Mouse (Mus musculus) heart, embryonic 11.5 days (tissue): ENCODE data around the gene St7l. TPM values are rescaled to one million over a fixed set of nuclear protein-coding genes. Genes with fewer than 3 reads are reported as not detected.

Source experiments
- ATAC-seq: fragments of 200-750 bp; cut with Nextera tagmentation; replicated peaks from 2 replicates; pipeline ENCODE4 v1.8.0; 2017; ENCODE audit warnings: moderate library complexity; ENCODE audit not compliant: insufficient number of reproducible peaks, low FRiP score, low TSS enrichment
- H3K27ac ChIP-seq: fragments of 300-500 bp; sonication (generic); 2 replicates; pipeline ENCODE4 v1.5.1; 2014; ENCODE audit warnings: mild to moderate bottlenecking, low read depth, low read length
- H3K27me3 ChIP-seq: fragments of 300-500 bp; sonication (generic); 2 replicates; pipeline ENCODE4 v1.6.1; 2014; ENCODE audit warnings: mild to moderate bottlenecking, low read length, mixed read lengths; ENCODE audit not compliant: control insufficient read depth, insufficient read depth
- H3K36me3 ChIP-seq: fragments of 300-500 bp; sonication (generic); 2 replicates; pipeline ENCODE4 v1.6.1; 2014; ENCODE audit warnings: mild to moderate bottlenecking, low read length, moderate library complexity, mixed read lengths; ENCODE audit not compliant: control insufficient read depth, insufficient read depth
- H3K4me1 ChIP-seq: fragments of 300-500 bp; sonication (generic); 2 replicates; pipeline ENCODE4 v1.6.1; 2014; ENCODE audit warnings: low read length; ENCODE audit not compliant: control insufficient read depth, insufficient read depth
- H3K4me2 ChIP-seq: fragments of 300-500 bp; sonication (generic); 2 replicates; pipeline ENCODE4 v1.6.1; 2014; ENCODE audit warnings: mild to moderate bottlenecking, moderate library complexity
- H3K4me3 ChIP-seq: fragments of 300-500 bp; sonication (generic); 2 replicates; pipeline ENCODE4 v1.5.1; 2014; ENCODE audit warnings: low read depth, low read length
- H3K9ac ChIP-seq: fragments of 300-500 bp; sonication (generic); 2 replicates; pipeline ENCODE4 v1.6.1; 2014; ENCODE audit warnings: mild to moderate bottlenecking, low read depth, low read length, moderate library complexity
- H3K9me3 ChIP-seq: fragments of 300-500 bp; sonication (generic); replicated peaks from 2 replicates; pipeline ENCODE4 v1.6.1; 2016; ENCODE audit warnings: low read length; ENCODE audit not compliant: control insufficient read depth
- WGBS: fragments of 180-500 bp; shearing (Covaris S2); extraction: QIAGEN DNeasy Blood & Tissue Kit; methylation state at CpG from one replicate; pipeline ENCODE4 v1.1.7; 2014; ENCODE audit not compliant: insufficient replicate concordance; 5-methylcytosine and 5-hydroxymethylcytosine counted together
- polyA plus RNA-seq: library from polyadenylated mRNA; unstranded; fragments of >200 nt; fragmentation: Nextera tagmentation; extraction: Ambion mirVana; gene quantifications from 2 replicates; pipeline ENCODE4 v1.2.1, GENCODE M21; 2014

St7l gene
- polyA plus RNA-seq, 1 experiment from 2014 or later = 29.4 TPM

DNA sequence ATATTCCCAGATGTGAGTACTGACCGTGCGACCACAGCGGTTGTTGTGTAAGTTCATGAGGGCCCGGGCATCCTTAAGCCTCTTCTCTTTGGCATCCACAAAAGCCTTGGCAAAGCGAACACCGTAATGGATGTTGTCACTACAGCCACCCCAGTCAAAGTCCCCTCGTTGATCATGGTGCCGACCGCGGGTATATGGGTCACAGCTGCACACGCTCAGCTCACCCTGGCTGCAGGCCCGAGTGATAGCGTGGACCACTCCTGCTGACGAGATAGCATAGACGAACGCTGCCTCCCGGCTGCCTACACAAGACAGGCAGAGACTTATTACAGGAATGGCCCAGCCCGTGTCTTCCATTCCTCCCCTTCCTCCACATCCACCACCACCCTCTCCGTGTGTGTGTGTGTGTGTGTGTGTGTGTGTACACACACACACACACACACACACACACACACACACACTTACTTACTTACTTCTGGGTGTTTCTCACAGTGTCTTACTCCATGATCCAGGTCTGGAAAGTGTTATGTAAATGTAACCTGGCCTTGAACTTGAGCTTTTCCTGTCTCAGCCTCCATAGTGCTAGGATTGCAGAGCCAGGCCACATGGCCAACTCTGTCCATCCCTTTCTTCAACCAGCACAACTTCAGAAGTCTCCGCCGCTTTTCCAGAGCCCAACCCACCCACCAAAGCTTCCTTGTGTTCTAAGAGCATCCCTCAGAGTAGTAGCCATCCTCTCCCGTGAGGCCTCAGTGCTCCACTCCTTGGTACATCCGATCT lies 89.3 kb downstream of the St7l start:
- Histone ChIP-seq H3K27me3 (no peaks in the 10 kb centered on the region), H3K4me2 (no peak overlapping the region), H3K9me3 (no peaks in the 10 kb centered on the region), H3K9ac (no peak overlapping the region), H3K36me3 (peaks cover 2% of the 10 kb centered on the region; the same call in 1 of the 2 replicates), H3K4me1 (no peaks in the 10 kb centered on the region), H3K27ac (no peak overlapping the region), H3K4me3 (no peak overlapping the region)
- ATAC-seq = no peak
- 73% methylated on average over 23 of the region's 23 CpGs for WGBS

DNA sequence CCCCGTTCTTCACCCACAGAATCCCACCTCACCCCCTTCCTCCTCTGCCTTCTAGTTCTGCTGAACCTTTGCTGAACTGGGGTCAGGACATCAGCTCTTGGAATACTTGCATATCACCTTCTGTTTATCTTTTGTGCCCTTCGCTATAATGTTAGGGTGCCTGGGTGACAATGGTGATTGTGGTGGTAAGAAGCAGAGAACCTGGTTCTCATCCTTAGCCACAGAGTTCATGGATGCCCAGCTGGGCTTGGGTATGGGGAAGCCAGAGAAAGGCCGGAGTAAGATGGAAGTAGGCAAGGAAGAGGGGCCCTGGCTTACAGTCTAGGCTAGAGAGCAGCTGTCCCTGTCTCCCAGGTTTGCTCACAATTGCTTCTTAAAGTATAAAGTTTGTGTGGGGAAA lies 90.3 kb downstream of the St7l start:
- Histone ChIP-seq H3K36me3 (peaks cover 2% of the 10 kb centered on the region; the same call in 1 of the 2 replicates), H3K4me3 (no peak overlapping the region), H3K4me1 (no peaks in the 10 kb centered on the region), H3K4me2 (no peak overlapping the region), H3K27me3 (peaks cover 8% of the 10 kb centered on the region), H3K9me3 (no peaks in the 10 kb centered on the region), H3K27ac (no peak overlapping the region), H3K9ac (no peak overlapping the region)
- WGBS = 93% methylated on average over 3 of the region's 3 CpGs
- no peak for ATAC-seq

DNA sequence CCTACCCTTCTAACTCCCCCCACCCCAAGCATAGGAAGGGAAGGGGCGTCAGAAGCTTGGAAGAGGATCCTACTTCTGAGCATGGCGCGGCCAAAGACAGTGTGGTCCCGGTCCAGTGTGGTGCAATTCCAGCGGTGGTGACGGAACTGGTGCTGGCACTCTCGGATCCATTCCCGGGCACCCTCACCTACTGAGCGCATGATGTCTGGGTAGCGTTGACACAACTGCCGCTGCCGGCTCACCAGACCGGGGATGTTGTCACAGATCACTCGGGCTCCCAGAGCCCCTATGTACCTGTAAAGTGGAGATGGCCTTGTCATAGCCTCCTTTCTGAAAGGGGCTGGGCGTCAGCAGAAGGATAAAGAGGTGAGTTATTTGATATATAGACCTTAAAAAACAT lies 90.7 kb downstream of the St7l start:
- peaks cover 11% of the 10 kb centered on the region for H3K27me3 ChIP-seq

DNA sequence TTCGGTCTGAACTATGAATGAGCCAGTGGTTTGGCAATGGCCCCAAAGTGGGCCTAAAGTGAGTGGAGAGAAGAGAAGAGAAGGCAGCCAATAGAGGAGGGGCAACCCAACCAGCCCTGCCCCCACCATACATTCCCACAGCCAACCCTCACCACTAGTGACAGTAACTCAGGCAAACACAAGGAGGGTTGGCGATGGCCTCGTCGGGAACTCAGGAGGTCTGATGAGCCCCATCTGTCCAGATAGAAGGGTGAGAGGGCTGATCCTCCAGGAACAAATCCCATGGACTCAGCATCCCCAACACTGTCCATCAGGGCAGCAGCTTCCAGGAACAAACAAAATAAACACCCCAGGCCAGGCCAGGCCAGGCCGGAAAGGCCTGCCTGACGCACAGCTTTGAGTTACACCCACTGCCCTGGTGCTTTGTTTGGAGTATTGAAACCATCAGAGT lies 92.4 kb downstream of the St7l start:
- no peak overlapping the region for H3K9ac ChIP-seq
- WGBS = 66% methylated on average over 6 of the region's 6 CpGs
- H3K4me1 ChIP-seq = peaks cover 1% of the 10 kb centered on the region
- no peak overlapping the region for H3K4me2 ChIP-seq
- peaks cover 26% of the 10 kb centered on the region for H3K27me3 ChIP-seq
- no peak for ATAC-seq
- peaks cover 2% of the 10 kb centered on the region; the same call in 1 of the 2 replicates for H3K36me3 ChIP-seq
- no peaks in the 10 kb centered on the region for H3K9me3 ChIP-seq
- no peak overlapping the region; the same call in 1 of the 2 replicates for H3K27ac ChIP-seq
- H3K4me3 ChIP-seq = no peak overlapping the region

More for the DNA sequence above, 90.7 kb downstream of the St7l start:
- no peak overlapping the region for H3K9ac ChIP-seq
- WGBS = 92% methylated on average over 15 of the region's 15 CpGs
- H3K4me3 ChIP-seq = no peak overlapping the region
- H3K9me3 ChIP-seq = no peaks in the 10 kb centered on the region
- H3K27ac ChIP-seq = no peak overlapping the region
- no peak for ATAC-seq
- H3K4me1 ChIP-seq = no peaks in the 10 kb centered on the region
- H3K4me2 ChIP-seq = no peak overlapping the region
- peaks cover 2% of the 10 kb centered on the region; the same call in 1 of the 2 replicates for H3K36me3 ChIP-seq

DNA sequence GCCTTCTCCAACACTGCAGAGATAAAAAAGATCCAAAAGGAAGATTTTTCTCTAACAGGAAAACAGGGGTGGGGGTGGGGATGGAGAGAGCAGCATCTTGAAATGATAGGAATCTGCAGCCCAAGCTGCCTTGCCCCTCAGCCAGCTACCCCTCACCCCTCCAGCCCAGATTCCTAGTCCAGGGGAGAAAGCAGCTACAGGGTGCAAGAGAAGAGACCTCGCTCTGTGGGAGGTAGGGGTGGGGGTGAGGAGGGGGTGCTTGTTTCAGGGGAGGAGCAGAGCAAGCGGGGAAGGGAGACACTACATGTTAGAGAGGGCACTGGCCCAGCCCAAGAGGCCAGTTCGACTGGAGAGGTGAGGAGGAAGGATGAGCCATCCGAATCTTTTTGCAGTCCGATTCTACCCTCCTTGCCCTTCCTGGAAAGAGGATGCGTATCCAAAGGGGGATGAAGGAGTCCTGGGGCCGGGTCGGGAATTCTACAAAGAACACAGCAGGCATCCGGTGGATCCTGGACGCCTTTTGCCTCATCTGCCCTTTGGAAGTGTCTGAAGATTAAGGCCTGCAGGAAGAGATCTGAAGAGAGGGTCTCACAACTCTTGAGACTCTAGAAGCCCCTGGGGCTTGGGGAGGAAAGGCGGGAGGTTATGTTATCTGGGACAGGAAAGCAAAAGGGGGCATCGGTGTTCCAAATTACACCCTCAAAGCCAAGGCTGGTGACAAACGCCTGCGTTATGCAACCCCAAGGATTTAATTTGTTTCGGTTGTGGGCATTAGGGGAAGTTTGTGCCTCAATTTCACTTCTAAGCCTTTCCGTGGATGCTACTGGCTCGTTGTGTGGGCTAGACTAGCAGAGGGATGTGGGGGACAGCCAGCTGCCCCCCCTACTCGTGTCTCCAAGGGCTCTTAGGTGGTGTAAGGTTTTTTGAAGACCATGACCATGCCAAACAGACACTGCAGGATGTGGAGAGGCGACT lies 96.5 kb downstream of the St7l start:
- 7% methylated on average over 19 of the region's 19 CpGs for WGBS

DNA sequence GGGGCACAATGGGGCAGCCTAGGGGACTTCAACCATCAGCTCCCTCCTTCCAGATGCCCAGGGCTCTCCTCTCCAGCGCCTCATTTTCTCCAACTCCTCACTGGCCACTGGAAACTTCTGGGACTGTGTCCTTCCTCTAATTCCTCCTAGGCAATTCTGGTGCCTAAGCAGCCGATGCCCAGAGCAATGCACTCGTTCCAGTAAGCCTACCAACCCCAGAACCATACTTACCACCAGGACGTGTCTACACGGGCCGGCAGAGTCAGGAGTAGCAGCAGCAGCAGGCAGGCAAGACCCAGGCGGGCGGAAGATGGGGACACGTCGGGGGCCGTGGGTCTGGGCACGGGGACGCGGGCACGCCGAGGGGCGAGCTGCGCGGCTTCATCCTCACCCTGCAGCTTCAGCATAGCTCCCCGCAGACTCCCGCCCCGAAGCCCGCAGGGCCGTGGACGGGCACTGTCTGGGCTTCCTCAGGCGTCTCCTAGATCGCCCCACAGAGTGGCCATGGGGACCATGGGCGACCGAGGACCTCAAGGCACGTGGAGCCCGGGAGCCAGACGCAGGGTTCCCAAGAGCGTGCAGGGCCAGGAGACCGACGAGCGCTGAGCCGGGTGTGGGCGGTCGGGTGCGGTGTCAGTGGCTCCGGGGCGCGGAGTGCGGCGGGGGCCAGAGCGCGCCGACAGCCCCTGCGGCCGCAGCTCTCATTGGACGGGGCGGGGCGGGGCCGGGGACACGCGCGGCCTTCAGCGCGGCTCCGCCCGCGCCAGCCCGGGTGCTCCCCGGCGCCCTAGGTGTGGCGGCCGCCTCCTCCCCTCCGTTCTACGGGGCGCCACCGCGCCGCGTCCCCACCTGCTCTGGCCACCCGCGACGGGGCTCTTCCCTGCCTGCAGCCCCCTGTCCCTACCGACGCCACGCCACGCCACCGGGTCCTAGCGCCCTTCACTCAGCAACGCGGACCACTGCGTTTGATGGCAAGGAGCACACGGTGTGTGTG lies 97.6 kb downstream of the St7l start, which contains the start of gene Wnt2b:
Wnt2b (minus strand) TSS at position 856 of the 994 bp plus-strand sequence.
- H3K4me2 ChIP-seq = peak within 1 kb of the TSS; percentile 91
- peaks cover 25% of the 10 kb centered on the region for H3K4me1 ChIP-seq
- H3K36me3 ChIP-seq = no peaks in the 10 kb centered on the region
- H3K9ac ChIP-seq = peak within 1 kb of the TSS; percentile 67
- 2% methylated on average over 68 of the region's 87 CpGs for whole genome bisulfite sequencing
- H3K27ac ChIP-seq = no peak within 1 kb of the TSS
- 0 out of 2 replicates have a peak, but pooled peaks have one; percentile 19 for ATAC-seq
- peaks cover 49% of the 10 kb centered on the region for H3K27me3 ChIP-seq
- H3K4me3 ChIP-seq = peak within 1 kb of the TSS; percentile 58
- no peaks in the 10 kb centered on the region for H3K9me3 ChIP-seq

More for the DNA sequence above, 96.5 kb downstream of the St7l start:
- ATAC-seq = no peak
- H3K36me3 ChIP-seq = no peaks in the 10 kb centered on the region
- H3K4me2 ChIP-seq = peak overlapping the region; percentile 91
- H3K9ac ChIP-seq = no peak overlapping the region; the same call in 1 of the 2 replicates
- no peak overlapping the region for H3K27ac ChIP-seq
- no peaks in the 10 kb centered on the region for H3K9me3 ChIP-seq
- peak overlapping the region; percentile 58 for H3K4me3 ChIP-seq
- H3K4me1 ChIP-seq = peaks cover 25% of the 10 kb centered on the region
- peaks cover 48% of the 10 kb centered on the region for H3K27me3 ChIP-seq

DNA sequence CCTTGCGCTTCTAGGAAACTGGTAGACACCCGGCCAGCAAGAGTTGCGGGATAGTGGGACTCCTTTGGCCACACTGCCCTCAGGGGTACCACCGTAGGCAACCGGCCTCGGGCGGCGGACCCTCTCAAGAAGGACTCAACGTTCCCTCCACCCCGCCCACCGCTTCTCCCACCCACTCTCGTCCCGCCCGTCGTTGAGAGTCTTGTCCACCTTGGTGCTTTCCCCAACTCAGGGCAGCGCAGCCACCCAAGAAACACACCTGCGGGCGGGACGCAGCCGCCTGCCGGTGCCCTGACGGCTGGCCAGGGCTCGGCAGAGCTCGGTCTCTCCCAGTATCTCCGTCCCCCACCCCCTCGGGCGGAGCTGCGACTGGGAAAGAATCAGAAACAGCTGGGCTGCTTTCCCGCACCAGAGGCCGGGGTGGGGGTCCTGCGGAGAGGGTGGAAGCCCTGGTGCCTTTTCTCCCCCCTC lies 98.4 kb downstream of the St7l start:
- Histone ChIP-seq H3K27ac (no peak overlapping the region), H3K27me3 (peaks cover 49% of the 10 kb centered on the region), H3K36me3 (no peaks in the 10 kb centered on the region), H3K4me2 (peak overlapping the region; percentile 91), H3K9me3 (no peaks in the 10 kb centered on the region), H3K9ac (peak overlapping the region; percentile 67), H3K4me3 (peak overlapping the region; percentile 58), H3K4me1 (peaks cover 29% of the 10 kb centered on the region)
- under 1% methylated on average over 31 of the region's 31 CpGs for WGBS
- ATAC-seq = no peak
